Mouse (Mus musculus) adrenal gland, postnatal 14 days (tissue): ENCODE measurements around the gene Khnyn. TPM values are rescaled to one million over a fixed set of nuclear protein-coding genes. Genes with fewer than 3 reads are reported as not detected.

ENCODE experiments used
- DNase-seq: peaks from one replicate; pipeline ENCODE4 v3.0.0; 2021; ENCODE audit warnings: mixed read lengths
- total RNA-seq: library from RNA; stranded (reverse); gene quantifications from 2 replicates; pipeline ENCODE4 v1.2.3, GENCODE M21; 2021

Gene Khnyn
- total RNA-seq, 1 experiment from 2014 or later = 19.2 TPM

DNA sequence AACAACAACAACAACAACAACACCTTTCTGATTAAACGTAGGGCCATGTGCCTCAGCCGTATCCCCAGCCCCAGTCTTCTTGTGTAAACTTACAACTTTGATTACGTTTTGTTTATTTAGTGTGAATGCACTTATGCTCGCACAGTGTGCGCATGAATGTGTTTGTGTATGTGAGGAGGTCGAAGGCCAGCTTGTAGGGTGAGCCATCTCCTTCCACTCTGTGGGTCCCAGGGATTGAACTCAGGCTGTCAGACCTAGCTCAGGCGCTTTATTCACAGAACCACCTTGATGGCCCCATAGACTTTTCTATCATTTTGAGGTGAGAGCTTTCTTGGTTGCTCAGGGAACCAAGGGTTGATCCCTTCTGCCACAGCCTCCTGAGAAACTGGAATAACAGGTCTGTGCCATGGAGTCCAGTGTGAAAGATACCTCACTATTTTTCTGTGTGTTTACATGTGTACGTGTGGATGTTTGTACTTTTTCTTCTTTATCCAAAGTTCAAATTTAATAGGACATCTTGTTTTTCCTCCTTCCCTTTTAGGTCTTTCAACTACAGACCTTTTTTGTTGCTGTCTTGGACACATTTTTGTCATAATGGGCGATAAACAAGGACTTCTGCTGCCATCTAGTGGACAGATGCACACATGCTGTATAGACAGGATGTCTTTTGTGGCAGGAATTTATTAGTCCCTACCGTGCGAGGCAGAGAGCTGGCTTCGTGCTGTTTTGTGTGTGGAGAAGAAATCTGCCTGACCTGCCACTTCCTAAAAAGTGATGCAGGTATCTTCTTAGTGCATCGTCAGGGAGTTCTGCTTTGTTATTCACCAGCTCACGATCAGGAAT lies 33.7 kb downstream of the Khnyn start:
- peak; percentile 84 for DNase-seq

- no peak for DNase-seq
Measured at GRCm38 (mm10) chr14:55922475-55923232, 37.9 kb downstream of the Khnyn start.

DNA sequence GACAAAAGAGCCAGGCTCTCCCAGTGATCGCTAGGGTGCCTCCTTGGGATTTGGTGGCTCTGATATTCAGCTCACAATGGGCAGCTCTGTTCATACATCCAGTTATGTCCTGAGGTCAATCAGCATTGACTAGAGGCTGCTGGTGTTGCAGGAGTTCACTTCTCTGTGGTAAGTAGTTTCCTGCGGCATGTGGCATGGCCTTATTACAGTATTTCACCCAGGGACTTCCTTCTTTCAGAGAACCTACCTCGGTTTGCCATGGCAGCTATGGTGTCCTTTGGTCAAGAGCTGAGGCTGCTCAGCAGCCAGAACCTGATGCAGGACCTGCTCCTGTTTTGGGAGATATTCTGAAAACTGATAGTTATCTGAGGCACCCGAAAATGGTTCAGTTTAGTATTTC lies 42.1 kb downstream of the Khnyn start:
- DNase-seq = no peak

GRCm38 (mm10) chr14:55929263-55929997 lies 44.7 kb downstream of the Khnyn start:
- DNase-seq = no peak

DNA sequence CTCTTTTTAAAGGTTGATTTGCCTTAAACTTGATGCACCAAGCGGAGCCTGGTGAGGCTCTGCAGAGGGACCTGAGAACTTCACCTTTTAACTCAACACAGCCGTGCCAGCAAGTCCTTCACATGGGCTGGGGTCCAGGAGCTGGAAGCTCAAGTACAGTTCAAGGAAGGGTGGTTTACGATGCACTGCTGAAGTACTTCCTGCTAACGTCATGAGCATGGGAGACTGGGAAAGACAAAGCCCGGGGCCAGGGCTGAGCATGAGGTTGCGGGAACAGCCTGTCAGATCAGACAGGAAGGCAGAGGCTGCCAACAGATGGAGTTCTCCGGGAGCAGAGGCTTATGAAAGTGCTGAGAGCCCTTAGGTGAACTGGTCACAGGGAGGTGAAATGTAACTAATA lies 48.8 kb downstream of the Khnyn start:
- peak; percentile 49 for DNase-seq

DNA sequence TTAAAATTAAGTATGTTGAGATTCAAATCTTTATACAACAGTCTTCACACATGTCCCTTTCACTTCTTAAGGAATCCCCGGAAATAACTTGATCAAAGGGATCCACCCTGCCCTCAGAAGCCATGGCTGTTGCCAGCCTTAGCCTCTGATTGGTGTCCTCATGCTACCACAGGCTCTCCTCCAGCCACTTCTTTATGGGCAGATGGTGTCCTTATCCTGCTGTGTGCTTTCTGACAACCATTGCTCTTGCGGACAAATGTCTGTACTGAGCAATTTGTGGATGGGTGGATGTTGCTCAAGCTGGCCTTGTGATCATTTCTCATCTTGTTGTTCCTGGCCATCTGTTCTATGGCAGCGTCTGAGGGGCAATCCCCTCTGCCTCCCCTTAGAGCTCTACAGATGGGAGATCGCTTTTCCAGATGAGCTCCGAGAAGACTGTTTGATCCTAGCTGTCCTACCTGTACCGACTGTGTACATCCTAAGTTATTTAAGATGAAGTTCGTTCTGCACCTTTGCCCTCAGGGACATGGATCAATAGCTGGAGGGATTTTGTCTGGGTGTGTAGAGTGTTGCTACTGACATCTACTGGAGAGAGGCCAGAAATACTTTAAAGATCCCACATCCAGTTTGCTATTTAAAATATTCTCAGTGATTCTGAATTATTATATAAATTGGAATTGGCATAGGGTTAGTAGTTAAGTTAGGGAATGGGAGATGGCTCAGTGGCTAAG lies 55.5 kb downstream of the Khnyn start:
- DNase-seq = no peak

DNA sequence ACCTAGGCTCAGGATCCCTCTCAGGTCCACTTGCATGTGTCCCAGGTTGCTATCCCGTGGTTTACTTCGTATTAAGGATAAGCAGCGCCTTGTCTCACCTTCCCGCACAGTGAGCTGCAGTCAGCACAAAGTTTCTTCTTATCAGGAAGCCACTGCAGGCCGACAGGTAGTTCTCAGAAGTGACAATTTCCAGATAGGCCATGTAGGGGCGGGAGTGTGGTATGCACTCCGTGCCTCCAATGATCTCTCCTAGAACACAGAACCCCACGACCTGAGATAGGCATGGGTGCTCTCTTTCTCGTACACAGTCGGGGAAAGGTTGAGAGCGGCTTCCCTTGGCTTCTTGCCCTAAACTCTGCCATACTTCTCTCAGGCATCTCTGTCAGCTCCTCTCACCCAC lies 58.9 kb downstream of the Khnyn start:
- no peak for DNase-seq

GRCm38 (mm10) chr14:55944575-55944974 lies 59.8 kb downstream of the Khnyn start, which contains the start of gene Cma1:
Gene Cma1 (minus strand): TSS chr14:55944675.
- DNase-seq = no peak

DNA sequence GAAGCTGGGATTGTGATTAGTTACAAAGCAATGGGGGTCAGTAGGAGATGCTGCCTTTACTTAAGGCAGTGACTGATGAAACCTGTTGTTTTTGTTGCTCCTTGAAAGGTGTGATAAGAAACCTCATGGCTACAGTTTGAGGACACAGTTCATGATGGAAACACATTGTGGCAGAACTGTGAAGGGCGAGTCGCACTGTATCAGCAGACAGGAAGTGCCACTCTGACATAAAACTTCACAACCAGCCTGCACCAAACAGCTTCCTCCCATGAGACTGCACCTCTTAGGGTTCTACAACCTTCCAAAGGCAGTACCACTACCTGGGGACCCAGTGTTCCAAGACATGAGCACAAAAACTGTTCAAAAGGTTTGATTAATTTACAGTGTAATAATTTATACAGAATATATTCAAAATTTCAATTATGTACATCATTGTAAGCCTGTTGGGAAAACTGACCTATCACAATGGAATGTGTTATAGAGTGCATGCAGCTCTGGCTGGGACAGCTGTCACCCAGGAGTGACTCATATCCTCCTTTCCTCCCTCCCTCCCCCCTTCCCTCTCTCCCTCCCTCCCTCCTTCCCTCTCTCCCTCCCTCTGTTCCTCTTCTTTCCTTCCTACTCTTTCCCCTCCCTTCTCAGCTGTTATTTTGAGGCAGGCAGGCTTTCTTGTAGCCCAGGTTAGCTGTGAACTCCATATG lies 61.7 kb downstream of the Khnyn start:
- DNase-seq = no peak

Other genes with a start within 250 kb of the Khnyn start
- gene Ipo4, start 249.0 kb upstream of the Khnyn start, total RNA-seq = 78.2 and 105 TPM in 2 replicates
- gene Gm49378, start 247.1 kb upstream of the Khnyn start, total RNA-seq = 2.4 and 3.9 TPM in 2 replicates
- 68.4 and 78.5 TPM in 2 replicates for gene Tm9sf1, start 241.1 kb upstream of the Khnyn start, total RNA-seq
- gene Tssk4, start 234.8 kb upstream of the Khnyn start, total RNA-seq = 1.9 and 3.1 TPM in 2 replicates
- 50.4 and 60.3 TPM in 2 replicates for gene Mdp1, start 224.4 kb upstream of the Khnyn start, total RNA-seq
- 24.0 and 25.8 TPM in 2 replicates for gene Gmpr2, start 213.0 kb upstream of the Khnyn start, total RNA-seq
- gene Nedd8, start 212.8 kb upstream of the Khnyn start, total RNA-seq = 297 and 307 TPM in 2 replicates
- 26.1 and 27.4 TPM in 2 replicates for gene Tinf2, start 203.1 kb upstream of the Khnyn start, total RNA-seq
- gene Tgm1, start 171.0 kb upstream of the Khnyn start, total RNA-seq = 0.74 and 2.3 TPM in 2 replicates
- gene Rabggta, start 162.7 kb upstream of the Khnyn start, total RNA-seq = 19.5 and 21.1 TPM in 2 replicates
- gene Dhrs1, start 139.3 kb upstream of the Khnyn start, total RNA-seq = 81.5 and 93.6 TPM in 2 replicates
- gene Nop9, start 139.3 kb upstream of the Khnyn start, total RNA-seq = 15.9 and 16.2 TPM in 2 replicates
- 1.7 and 22.1 TPM in 2 replicates for gene Cideb, start 126.5 kb upstream of the Khnyn start, total RNA-seq
- 0.11 and 0.37 TPM in 2 replicates for gene Ltb4r2, start 123.5 kb upstream of the Khnyn start, total RNA-seq
- 0.48 and 0.71 TPM in 2 replicates for gene Ltb4r1, start 119.0 kb upstream of the Khnyn start, total RNA-seq
- 14.3 and 17.3 TPM in 2 replicates for gene Adcy4, start 100.9 kb upstream of the Khnyn start, total RNA-seq
- gene Ripk3, start 96.1 kb upstream of the Khnyn start, total RNA-seq = 5.2 and 7.8 TPM in 2 replicates
- gene Nfatc4, start 61.8 kb upstream of the Khnyn start, total RNA-seq = 23.8 and 31.2 TPM in 2 replicates
- 14.1 and 18.8 TPM in 2 replicates for gene Nynrin, start 30.9 kb upstream of the Khnyn start, total RNA-seq
- gene Cbln3, start 555 bp upstream of the Khnyn start, total RNA-seq = 0.11 and 0.34 TPM in 2 replicates
- gene Sdr39u1, start 15.3 kb downstream of the Khnyn start, total RNA-seq = 83.3 and 100 TPM in 2 replicates
- 4.3 and 5.9 TPM in 2 replicates for gene Cma1, start 59.7 kb downstream of the Khnyn start, total RNA-seq
- 0.70 TPM in 1 of 2 replicates, not detected in the other for gene Cma2, start 66.0 kb downstream of the Khnyn start, total RNA-seq
- gene Mcpt1, start 133.0 kb downstream of the Khnyn start, total RNA-seq = not detected in 2 replicates
- not detected in 2 replicates for gene Mcpt9, start 145.5 kb downstream of the Khnyn start, total RNA-seq
- gene Mcpt2, start 157.1 kb downstream of the Khnyn start, total RNA-seq = not detected in 2 replicates
- gene Mcpt4, start 177.4 kb downstream of the Khnyn start, total RNA-seq = 2.7 and 3.3 TPM in 2 replicates
- gene Mcpt8, start 200.3 kb downstream of the Khnyn start, total RNA-seq = 0.70 TPM in 1 of 2 replicates, not detected in the other
- gene Ctsg, start 217.6 kb downstream of the Khnyn start, total RNA-seq = 0.64 TPM in 1 of 2 replicates, not detected in the other
- gene Gzme, start 235.7 kb downstream of the Khnyn start, total RNA-seq = not detected in 2 replicates
- gene Gzmd, start 247.7 kb downstream of the Khnyn start, total RNA-seq = not detected in 2 replicates